Mouse (Mus musculus) kidney, postnatal 36 days (tissue): ENCODE results near the gene Vmn2r15.

Experiments
- DNase-seq, 2 experiments: peaks; one replicate each; pipeline ENCODE4 v3.0.0; 2021 to 2022; ENCODE audit warnings: mixed read lengths in 2 of 2

The Vmn2r15 gene

GRCm38 (mm10) chr5:109297544-109297943, at the start of gene Vmn2r15:
Vmn2r15 (minus strand) TSS chr5:109297644.
- no peak for DNase-seq

GRCm38 (mm10) chr5:109329862-109330261, 32.4 kb upstream of the Vmn2r15 start, which contains the start of gene Vmn2r16:
Vmn2r16 (plus strand) TSS chr5:109330162.
- DNase-seq, result no peak

GRCm38 (mm10) chr5:109294655-109295054, 2.8 kb downstream of the Vmn2r15 start:
- no peak for DNase-seq
